In genomic region chr1:169160858-169161257, GRCm38 (mm10) we compare ENCODE assay signal across 12 mouse cellular contexts.
DNase-seq lines count a peak whose midpoint lies in the region; ATAC-seq and TF ChIP-seq lines count a peak whose summit lies in the region.
"Had no signal": no experiment of that assay in that cellular context is flagged by ENCODE, and none has a peak within 500 bp of the region (broad histone marks: within the 10 kb centered on the region; RNA-seq: fewer than 3 reads in every experiment).

No protein-coding gene starts in this region.

- peaks cover 31% of the 10 kb centered on the region for H3K4me1 ChIP-seq in kidney, embryonic 15.5 days
- H3K4me1 ChIP-seq in midbrain, postnatal 0 days (ENCODE audit: insufficient read depth, low read length) = no peaks in the 10 kb centered on the region

- H3K9me3 ChIP-seq in kidney, embryonic 15.5 days (replicated peaks) = no peaks in the 10 kb centered on the region
- no peaks in the 10 kb centered on the region for H3K9me3 ChIP-seq in midbrain, postnatal 0 days (ENCODE audit: low read length)
- H3K9me3 ChIP-seq: embryonic facial prominence, embryonic 15.5 days; heart, embryonic 12.5 days had no signal

- 11% methylated on average over 6 of the region's 6 CpGs for WGBS in kidney, embryonic 15.5 days
- 80% methylated on average over 6 of the region's 6 CpGs for WGBS in midbrain, postnatal 0 days

- peak; percentile 37 for DNase-seq in embryo, embryonic 10.5 days (ENCODE audit: low spot score)
- no peak for DNase-seq in embryo, embryonic 9.5 days (ENCODE audit: extremely low spot score)
- peak; percentile 51 for DNase-seq in ovary, adult 18-20 months (ENCODE audit: low spot score)
- DNase-seq in ovary, postnatal 10 days (ENCODE audit: low spot score) = no peak
- DNase-seq in yolk sac, embryonic 10.5 days (ENCODE audit: low spot score) = peak; percentile 9
- no peak for DNase-seq in spleen, adult 12 weeks (ENCODE audit: low spot score)
- DNase-seq in midbrain, postnatal 0 days (ENCODE audit: low spot score) = no peak
- DNase-seq: cerebellum, adult 11-12 months had no signal

- H3K27me3 ChIP-seq in kidney, embryonic 15.5 days = no peaks in the 10 kb centered on the region
- H3K27me3 ChIP-seq in midbrain, postnatal 0 days (ENCODE audit: insufficient read depth, low read length) = no peaks in the 10 kb centered on the region
- H3K27me3 ChIP-seq: embryonic facial prominence, embryonic 15.5 days; heart, embryonic 12.5 days had no signal

- H3K27ac ChIP-seq in kidney, embryonic 15.5 days = peak overlapping the region; percentile 91
- H3K27ac ChIP-seq in midbrain, postnatal 0 days (ENCODE audit: low read depth, low read length) = no peak overlapping the region
- H3K27ac ChIP-seq: embryonic facial prominence, embryonic 15.5 days had no signal

- ATAC-seq in kidney, embryonic 15.5 days (replicated peaks; ENCODE audit: low FRiP score) = peak; percentile 85
- ATAC-seq in midbrain, postnatal 0 days (ENCODE audit: low FRiP score) = no peak
- ATAC-seq: hindbrain, embryonic 16.5 days had no signal

- no peak overlapping the region for H3K4me3 ChIP-seq in kidney, embryonic 15.5 days (replicated peaks)
- no peak overlapping the region for H3K4me3 ChIP-seq in midbrain, postnatal 0 days (ENCODE audit: low read depth, low read length)
- H3K4me3 ChIP-seq: embryonic facial prominence, embryonic 15.5 days; heart, embryonic 12.5 days had no signal

- no peak overlapping the region for H3K9ac ChIP-seq in kidney, embryonic 15.5 days
- no peak overlapping the region for H3K9ac ChIP-seq in midbrain, postnatal 0 days (replicated peaks; ENCODE audit: low read length, poor library complexity, severe bottlenecking)
- H3K9ac ChIP-seq: embryonic facial prominence, embryonic 15.5 days; heart, embryonic 12.5 days had no signal

- H3K4me2 ChIP-seq in kidney, embryonic 15.5 days = no peak overlapping the region
- H3K4me2 ChIP-seq in midbrain, postnatal 0 days (ENCODE audit: low read depth, low read length, poor library complexity, severe bottlenecking) = no peak overlapping the region
- H3K4me2 ChIP-seq: embryonic facial prominence, embryonic 15.5 days; heart, embryonic 12.5 days had no signal

- no peaks in the 10 kb centered on the region for H3K36me3 ChIP-seq in kidney, embryonic 15.5 days
- no peaks in the 10 kb centered on the region for H3K36me3 ChIP-seq in midbrain, postnatal 0 days (ENCODE audit: insufficient read depth, low read length)
- H3K36me3 ChIP-seq: embryonic facial prominence, embryonic 15.5 days; heart, embryonic 12.5 days had no signal

- TF ChIP-seq CTCF in midbrain, postnatal 0 days (IDR thresholded peaks at IDR 0.05) = no peak

Comparison
In these comparisons a context has a peak if more than half of its experiments do, and no peak if none do; other contexts are left out.
1. DNase-seq: peak in embryo, embryonic 10.5 days (single experiment), ovary, adult 18-20 months (single experiment) and yolk sac, embryonic 10.5 days (single experiment); none in embryo, embryonic 9.5 days (single experiment), ovary, postnatal 10 days (single experiment), spleen, adult 12 weeks (single experiment) and midbrain, postnatal 0 days (single experiment).